Mouse (Mus musculus): Measurements from ENCODE around the gene Cadm1. TPM values are rescaled to one million over a fixed set of nuclear protein-coding genes. Genes with fewer than 3 reads are reported as not detected.

The Cadm1 gene
- polyA plus RNA-seq, 1 experiment: 9.3 TPM

DNA sequence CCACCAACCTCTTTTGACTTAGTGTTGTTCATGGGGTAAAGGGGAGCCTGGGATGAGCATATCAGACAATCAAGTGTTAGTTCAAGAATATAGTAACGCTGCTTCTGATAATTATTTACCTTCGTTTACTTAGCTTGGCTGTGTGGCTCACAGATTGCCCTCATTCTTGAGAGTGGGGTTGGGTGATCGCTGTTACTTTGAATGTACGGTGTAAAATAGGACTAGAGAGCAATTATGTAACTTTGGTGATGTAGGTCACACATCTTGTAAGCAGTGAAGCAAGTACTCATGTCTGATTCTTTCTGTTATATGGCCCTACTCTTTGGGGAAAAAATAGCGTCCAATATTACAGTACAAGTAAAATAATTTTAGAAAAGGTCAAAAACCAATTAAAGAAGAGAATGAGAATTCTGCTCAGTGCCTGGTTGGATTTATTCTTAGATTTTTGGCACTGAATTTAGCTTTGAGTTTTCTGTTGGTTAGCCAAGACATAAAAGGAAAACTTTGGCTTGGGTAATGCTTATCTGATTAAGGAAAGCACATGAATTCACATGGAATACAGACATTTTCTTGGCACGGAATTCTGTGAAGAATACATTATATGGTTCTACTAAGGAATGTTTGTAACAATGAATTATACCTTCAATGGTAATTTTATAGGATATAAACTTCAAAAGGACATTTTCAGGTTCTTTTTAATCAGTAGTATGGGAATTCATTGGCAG, 129.6 kb downstream of the Cadm1 start:
- no peak for TF ChIP-seq MAX (IDR thresholded peaks at IDR 0.05; ENCODE audit: low read depth)
- TF ChIP-seq POLR2AphosphoS2 (IDR thresholded peaks at IDR 0.05; ENCODE audit: insufficient read length, low read depth): no peak
- no peak for TF ChIP-seq TCF3 (IDR thresholded peaks at IDR 0.05; ENCODE audit: insufficient read length, low read depth)
- no peak for TF ChIP-seq E2F4 (IDR thresholded peaks at IDR 0.05; ENCODE audit: insufficient read depth)
- TF ChIP-seq MYOG (IDR thresholded peaks at IDR 0.05; ENCODE audit: control insufficient read depth in 1 of 3, insufficient read depth in 1 of 3, insufficient read length in 2 of 3, low read depth in 2 of 3): no peak
- no peak for TF ChIP-seq REST (IDR thresholded peaks at IDR 0.05; ENCODE audit: insufficient read depth, insufficient read length)
- no peak for TF ChIP-seq USF1 (IDR thresholded peaks at IDR 0.05; ENCODE audit: low read depth)
- TF ChIP-seq TCF12 (IDR thresholded peaks at IDR 0.05; ENCODE audit: insufficient read depth, poor library complexity, severe bottlenecking): no peak
- TF ChIP-seq POLR2A (IDR thresholded peaks at IDR 0.05; ENCODE audit: insufficient read length, low read depth): no peak
- TF ChIP-seq SRF (IDR thresholded peaks at IDR 0.05; ENCODE audit: control insufficient read depth, insufficient read length, low read depth): no peak
- TF ChIP-seq CEBPB (IDR thresholded peaks at IDR 0.05; ENCODE audit: insufficient read depth, poor library complexity, severe bottlenecking): no peak
- TF ChIP-seq MYOD1 (IDR thresholded peaks at IDR 0.05; ENCODE audit: control insufficient read depth in 1 of 3, insufficient read length in 2 of 3, low read depth in 2 of 3): no peak
- Histone ChIP-seq H3K27me3 (ENCODE audit: control insufficient read depth, insufficient read depth, insufficient read length) (no peaks in the 10 kb centered on the region), H3ac (ENCODE audit: control insufficient read depth, insufficient read length) (no peak overlapping the region)

DNA sequence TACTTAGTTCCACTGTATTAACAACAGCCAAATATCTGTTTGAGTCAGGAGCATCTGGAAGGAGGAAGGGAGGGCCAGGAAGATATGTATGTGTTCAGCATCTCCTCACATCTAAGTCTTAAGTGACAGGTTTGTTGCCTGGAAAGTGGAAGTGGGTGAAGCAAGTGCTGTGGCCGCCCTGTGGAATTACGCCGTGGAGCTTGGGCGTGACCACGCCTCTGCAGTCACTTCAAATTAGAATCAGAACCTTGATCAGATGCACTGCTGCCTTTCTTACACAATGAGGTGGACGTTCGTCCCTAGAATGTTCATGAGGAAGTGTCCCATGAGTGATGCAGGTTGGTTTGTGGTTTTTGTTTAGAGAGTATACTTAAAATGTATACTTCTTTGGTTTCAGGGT, 131.6 kb downstream of the Cadm1 start:
- no peak overlapping the region for H3K4me3 ChIP-seq

More for the DNA sequence above, 129.6 kb downstream of the Cadm1 start:
- no peak overlapping the region for H3K4me2 ChIP-seq (ENCODE audit: low read depth)
- no peaks in the 10 kb centered on the region for H3K79me2 ChIP-seq (ENCODE audit: control insufficient read depth, insufficient read depth)
- H3K36me3 ChIP-seq (ENCODE audit: control insufficient read depth, insufficient read depth): peaks cover 4% of the 10 kb centered on the region
- H3K4me3 ChIP-seq: no peak overlapping the region

DNA sequence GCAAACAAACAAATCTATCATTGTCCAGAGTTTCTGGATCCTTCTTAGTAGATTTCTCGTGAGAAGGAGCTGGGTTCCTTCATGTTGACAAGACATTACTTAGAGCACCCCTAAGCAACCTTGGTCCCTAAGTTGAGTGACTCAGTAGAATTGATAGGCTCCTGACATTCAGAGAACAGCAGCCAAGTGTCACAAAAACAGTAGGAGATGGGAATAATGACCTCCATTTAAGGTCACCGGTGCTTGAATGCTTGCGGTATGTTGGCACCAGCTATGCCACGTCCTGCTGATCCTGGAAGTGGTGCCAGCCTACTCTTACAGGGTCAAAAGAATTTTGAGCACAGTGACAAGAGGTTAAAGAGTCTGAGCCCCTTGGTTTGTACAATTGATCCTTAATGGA, 139.2 kb downstream of the Cadm1 start:
- no peak overlapping the region for H3ac ChIP-seq (ENCODE audit: control insufficient read depth, insufficient read length)
- no peak overlapping the region for H3K4me2 ChIP-seq (ENCODE audit: low read depth)
- no peaks in the 10 kb centered on the region for H3K79me2 ChIP-seq (ENCODE audit: control insufficient read depth, insufficient read depth)
- no peaks in the 10 kb centered on the region for H3K27me3 ChIP-seq (ENCODE audit: control insufficient read depth, insufficient read depth, insufficient read length)
- no peak overlapping the region for H3K4me3 ChIP-seq
- TF ChIP-seq POLR2A (IDR thresholded peaks at IDR 0.05; ENCODE audit: insufficient read length, low read depth) (no peak), USF1 (IDR thresholded peaks at IDR 0.05; ENCODE audit: low read depth) (no peak), MYOG (IDR thresholded peaks at IDR 0.05; ENCODE audit: control insufficient read depth in 1 of 3, insufficient read depth in 1 of 3, insufficient read length in 2 of 3, low read depth in 2 of 3) (no peak), MYOD1 (IDR thresholded peaks at IDR 0.05; ENCODE audit: control insufficient read depth in 1 of 3, insufficient read length in 2 of 3, low read depth in 2 of 3) (no peak), REST (IDR thresholded peaks at IDR 0.05; ENCODE audit: insufficient read depth, insufficient read length) (no peak), TCF12 (IDR thresholded peaks at IDR 0.05; ENCODE audit: insufficient read depth, poor library complexity, severe bottlenecking) (no peak), CEBPB (IDR thresholded peaks at IDR 0.05; ENCODE audit: insufficient read depth, poor library complexity, severe bottlenecking) (no peak), MAX (IDR thresholded peaks at IDR 0.05; ENCODE audit: low read depth) (no peak), E2F4 (IDR thresholded peaks at IDR 0.05; ENCODE audit: insufficient read depth) (no peak), TCF3 (IDR thresholded peaks at IDR 0.05; ENCODE audit: insufficient read length, low read depth) (no peak), SRF (IDR thresholded peaks at IDR 0.05; ENCODE audit: control insufficient read depth, insufficient read length, low read depth) (no peak), POLR2AphosphoS2 (IDR thresholded peaks at IDR 0.05; ENCODE audit: insufficient read length, low read depth) (no peak)
- H3K36me3 ChIP-seq (ENCODE audit: control insufficient read depth, insufficient read depth): no peaks in the 10 kb centered on the region

More for the DNA sequence above, 131.6 kb downstream of the Cadm1 start:
- H3K36me3 ChIP-seq (ENCODE audit: control insufficient read depth, insufficient read depth): peaks cover 4% of the 10 kb centered on the region
- no peaks in the 10 kb centered on the region for H3K27me3 ChIP-seq (ENCODE audit: control insufficient read depth, insufficient read depth, insufficient read length)
- TF ChIP-seq TCF3 (IDR thresholded peaks at IDR 0.05; ENCODE audit: insufficient read length, low read depth): no peak
- TF ChIP-seq MAX (IDR thresholded peaks at IDR 0.05; ENCODE audit: low read depth): no peak
- no peak for TF ChIP-seq E2F4 (IDR thresholded peaks at IDR 0.05; ENCODE audit: insufficient read depth)
- no peak for TF ChIP-seq SRF (IDR thresholded peaks at IDR 0.05; ENCODE audit: control insufficient read depth, insufficient read length, low read depth)
- no peak for TF ChIP-seq POLR2A (IDR thresholded peaks at IDR 0.05; ENCODE audit: insufficient read length, low read depth)
- TF ChIP-seq CEBPB (IDR thresholded peaks at IDR 0.05; ENCODE audit: insufficient read depth, poor library complexity, severe bottlenecking): no peak
- H3K79me2 ChIP-seq (ENCODE audit: control insufficient read depth, insufficient read depth): no peaks in the 10 kb centered on the region
- no peak overlapping the region for H3ac ChIP-seq (ENCODE audit: control insufficient read depth, insufficient read length)
- H3K4me2 ChIP-seq (ENCODE audit: low read depth): no peak overlapping the region

DNA sequence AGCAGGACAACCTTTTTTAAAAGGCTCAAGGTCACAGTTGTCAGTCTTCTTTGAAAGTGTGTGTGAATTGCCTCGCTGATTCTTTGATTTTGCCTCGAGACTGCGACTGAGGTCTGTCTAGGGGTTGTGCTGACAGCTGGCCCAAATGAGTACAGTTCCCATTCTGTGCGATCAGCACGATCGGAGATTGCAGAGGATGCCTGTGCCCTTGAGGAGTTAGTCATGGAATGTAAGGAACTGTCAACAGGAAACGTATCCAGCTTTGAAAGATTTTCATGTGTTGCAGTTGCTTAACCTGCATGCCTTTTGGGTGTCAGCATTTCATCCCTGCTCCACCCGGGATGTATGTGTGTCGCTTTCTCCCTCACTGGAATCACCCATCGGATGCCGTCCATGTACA, 141.6 kb downstream of the Cadm1 start:
- Histone ChIP-seq H3K36me3 (ENCODE audit: control insufficient read depth, insufficient read depth) (no peaks in the 10 kb centered on the region), H3ac (ENCODE audit: control insufficient read depth, insufficient read length) (no peak overlapping the region), H3K4me2 (ENCODE audit: low read depth) (no peak overlapping the region), H3K79me2 (ENCODE audit: control insufficient read depth, insufficient read depth) (no peaks in the 10 kb centered on the region), H3K4me3 (no peak overlapping the region), H3K27me3 (ENCODE audit: control insufficient read depth, insufficient read depth, insufficient read length) (no peaks in the 10 kb centered on the region)
- TF ChIP-seq MYOD1 (IDR thresholded peaks at IDR 0.05; ENCODE audit: control insufficient read depth in 1 of 3, insufficient read length in 2 of 3, low read depth in 2 of 3) (no peak), MYOG (IDR thresholded peaks at IDR 0.05; ENCODE audit: control insufficient read depth in 1 of 3, insufficient read depth in 1 of 3, insufficient read length in 2 of 3, low read depth in 2 of 3) (no peak), TCF3 (IDR thresholded peaks at IDR 0.05; ENCODE audit: insufficient read length, low read depth) (no peak), USF1 (IDR thresholded peaks at IDR 0.05; ENCODE audit: low read depth) (no peak), E2F4 (IDR thresholded peaks at IDR 0.05; ENCODE audit: insufficient read depth) (no peak), POLR2A (IDR thresholded peaks at IDR 0.05; ENCODE audit: insufficient read length, low read depth) (no peak), POLR2AphosphoS2 (IDR thresholded peaks at IDR 0.05; ENCODE audit: insufficient read length, low read depth) (no peak), MAX (IDR thresholded peaks at IDR 0.05; ENCODE audit: low read depth) (no peak), TCF12 (IDR thresholded peaks at IDR 0.05; ENCODE audit: insufficient read depth, poor library complexity, severe bottlenecking) (no peak), CEBPB (IDR thresholded peaks at IDR 0.05; ENCODE audit: insufficient read depth, poor library complexity, severe bottlenecking) (no peak), REST (IDR thresholded peaks at IDR 0.05; ENCODE audit: insufficient read depth, insufficient read length) (no peak), SRF (IDR thresholded peaks at IDR 0.05; ENCODE audit: control insufficient read depth, insufficient read length, low read depth) (no peak)
